Mouse (Mus musculus): ENCODE results near the gene Olfr143.

The Olfr143 gene

GRCm38 (mm10) chr9:38252474-38252873 is at the start of gene Olfr143:
Gene Olfr143 (plus strand): TSS chr9:38252774.
- no peak for DNase-seq (ENCODE audit: low spot score)

- DNase-seq (ENCODE audit: low spot score) = no peak
Observed at GRCm38 (mm10) chr9:38208065-38208464, 44.5 kb upstream of the Olfr143 start, which contains the start of gene Olfr893. Gene Olfr893 (plus strand): TSS chr9:38208365.

- DNase-seq (ENCODE audit: low spot score) = no peak
Observed at GRCm38 (mm10) chr9:38217755-38218154, 34.8 kb upstream of the Olfr143 start, which contains the start of gene Olfr894. Gene Olfr894 (plus strand): TSS chr9:38218055.

DNA sequence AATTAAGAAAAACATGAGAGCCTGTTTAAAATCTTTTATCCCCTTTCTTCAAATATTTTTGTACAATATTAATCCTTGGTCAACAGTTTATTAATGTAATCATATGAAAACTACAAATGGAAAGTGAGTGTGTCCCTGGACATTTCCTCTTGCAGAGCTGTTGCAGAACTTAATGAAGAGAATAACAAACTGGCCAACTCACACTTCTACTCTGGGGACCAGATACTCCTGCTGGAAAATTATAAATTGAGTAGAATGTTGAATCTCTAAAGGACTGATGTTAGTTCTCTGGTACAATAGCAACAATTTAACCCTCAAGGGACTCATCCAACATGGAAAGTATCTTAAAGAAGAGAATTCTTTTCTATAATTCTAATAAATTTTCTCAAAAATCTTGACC is 15.0 kb downstream of the Olfr143 start, which contains the start of gene Olfr895:
TSS of gene Olfr895 (plus strand) at position 301 of the 400 bp plus-strand sequence.
- DNase-seq (ENCODE audit: low spot score) = no peak

DNA sequence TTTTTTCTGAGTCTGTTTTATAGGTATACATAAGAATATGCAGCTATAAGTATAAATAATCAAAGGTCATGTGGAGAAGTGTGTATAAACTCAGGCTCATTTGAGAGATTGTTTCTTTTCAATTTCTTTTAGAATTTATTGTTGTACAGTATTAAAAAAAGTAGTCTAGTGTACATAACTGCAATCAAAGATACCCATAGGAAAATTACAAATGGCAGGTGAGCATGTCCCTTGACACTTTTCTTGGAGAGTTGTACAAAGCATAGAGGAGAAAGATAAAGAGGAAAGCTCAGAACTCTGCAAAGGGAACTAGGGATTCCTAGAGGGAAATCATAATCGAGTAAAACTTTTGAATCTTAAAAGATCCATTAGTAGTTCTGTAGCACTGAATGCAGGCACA is 38.2 kb downstream of the Olfr143 start, which contains the start of gene Olfr896-ps1:
TSS of gene Olfr896-ps1 (plus strand) at position 301 of the 400 bp plus-strand sequence.
- DNase-seq (ENCODE audit: low spot score) = no peak

Measured in ovary, postnatal 10 days (tissue).